Mouse (Mus musculus) lung, postnatal 0 days (tissue): ENCODE data around the gene Ptgir. TPM values are rescaled to one million over a fixed set of nuclear protein-coding genes. Genes with fewer than 3 reads are reported as not detected.

Source experiments
- ATAC-seq: fragments of 200-750 bp; cut with Nextera tagmentation; 2 replicates; pipeline ENCODE4 v1.8.0; 2017; ENCODE audit warnings: moderate library complexity
- DNase-seq: peaks from one replicate; pipeline ENCODE4 v3.0.0-alpha.2; 2016; ENCODE audit warnings: low spot score
- H3K27ac ChIP-seq: fragments of 300-500 bp; sonication (generic); 2 replicates; pipeline ENCODE4 v1.5.1; 2014; ENCODE audit warnings: antibody characterized with exemption, mild to moderate bottlenecking, low read length, mixed read lengths
- H3K27me3 ChIP-seq: fragments of 300-500 bp; sonication (generic); replicated peaks from 2 replicates; pipeline ENCODE4 v1.6.1; 2014; ENCODE audit warnings: low read length, mixed read lengths; ENCODE audit not compliant: insufficient read depth
- H3K36me3 ChIP-seq: fragments of 300-500 bp; sonication (generic); 2 replicates; pipeline ENCODE4 v1.6.1; 2014; ENCODE audit warnings: low read length, mixed read lengths; ENCODE audit not compliant: insufficient read depth
- H3K4me1 ChIP-seq: fragments of 300-500 bp; sonication (generic); 2 replicates; pipeline ENCODE4 v1.6.1; 2014; ENCODE audit warnings: antibody characterized with exemption, low read depth, low read length, mixed read lengths; ENCODE audit not compliant: insufficient read depth
- H3K4me2 ChIP-seq: fragments of 300-500 bp; sonication (generic); replicated peaks from 2 replicates; pipeline ENCODE4 v1.6.1; 2014; ENCODE audit warnings: low read depth, mild to moderate bottlenecking, low read length, moderate library complexity, mixed read lengths
- H3K4me3 ChIP-seq: fragments of 300-500 bp; sonication (generic); 2 replicates; pipeline ENCODE4 v1.5.1; 2014; ENCODE audit warnings: low read depth, low read length
- H3K9ac ChIP-seq: fragments of 300-500 bp; sonication (generic); replicated peaks from 2 replicates; pipeline ENCODE4 v1.6.1; 2014; ENCODE audit warnings: low read depth, mild to moderate bottlenecking
- H3K9me3 ChIP-seq: fragments of 300-500 bp; sonication (generic); 2 replicates; pipeline ENCODE4 v1.6.1; 2016; ENCODE audit warnings: low read length, mixed read lengths
- CTCF ChIP-seq: IDR thresholded peaks from 2 replicates; pipeline ENCODE4 v1.5.1; 2016; ENCODE audit warnings: antibody characterized with exemption, mild to moderate bottlenecking
- EP300 ChIP-seq: IDR thresholded peaks from 2 replicates; pipeline ENCODE4 v1.6.1; 2016; ENCODE audit warnings: antibody characterized with exemption, mild to moderate bottlenecking, control low read depth
- WGBS: fragments of 180-500 bp; shearing (Covaris S2); extraction: QIAGEN DNeasy Blood & Tissue Kit; methylation state at CpG from one replicate; pipeline ENCODE4 v1.1.7; 2014; 5-methylcytosine and 5-hydroxymethylcytosine counted together
- polyA plus RNA-seq: library from polyadenylated mRNA; unstranded; fragments of >200 nt; fragmentation: Nextera tagmentation; extraction: Ambion mirVana; gene quantifications from 2 replicates; pipeline ENCODE4 v1.2.1, GENCODE M21; 2015

The Ptgir gene
- polyA plus RNA-seq, 1 experiment from 2014 or later: 2.0 TPM

GRCm38 (mm10) chr7:16959539-16960187 lies 53.4 kb downstream of the Ptgir start, which contains the start of gene Pnmal1:
TSS of gene Pnmal1 (plus strand) at chr7:16959679.
- 24% methylated on average over 17 of the region's 17 CpGs for WGBS
- Histone ChIP-seq H3K27me3 (no peaks in the 10 kb centered on the region), H3K4me1 (no peaks in the 10 kb centered on the region), H3K36me3 (no peaks in the 10 kb centered on the region), H3K9ac (no peak within 1 kb of the TSS), H3K4me3 (no peak within 1 kb of the TSS), H3K4me2 (no peak within 1 kb of the TSS), H3K27ac (no peak within 1 kb of the TSS), H3K9me3 (no peaks in the 10 kb centered on the region)
- DNase-seq: peak; percentile 34
- TF ChIP-seq CTCF (no peak), EP300 (no peak)
- ATAC-seq: no peak; the same call in 1 of the 2 replicates

Other genes starting within 250 kb of the Ptgir start
- gene Ceacam15, start 230.8 kb upstream of the Ptgir start, polyA plus RNA-seq: not detected in 2 replicates
- gene Ceacam9, start 184.6 kb upstream of the Ptgir start, polyA plus RNA-seq: not detected in 2 replicates
- 240 and 261 TPM in 2 replicates for gene Ap2s1, start 168.1 kb upstream of the Ptgir start, polyA plus RNA-seq
- 176 and 178 TPM in 2 replicates for gene Slc1a5, start 125.2 kb upstream of the Ptgir start, polyA plus RNA-seq
- 57.7 and 60.7 TPM in 2 replicates for gene Strn4, start 90.6 kb upstream of the Ptgir start, polyA plus RNA-seq
- 22.3 and 23.5 TPM in 2 replicates for gene Fkrp, start 89.8 kb upstream of the Ptgir start, polyA plus RNA-seq
- gene Prkd2, start 63.6 kb upstream of the Ptgir start, polyA plus RNA-seq: 26.1 and 29.0 TPM in 2 replicates
- gene Dact3, start 31.2 kb upstream of the Ptgir start, polyA plus RNA-seq: 4.2 and 4.3 TPM in 2 replicates
- 5.2 and 6.6 TPM in 2 replicates for gene Gng8, start 14.7 kb upstream of the Ptgir start, polyA plus RNA-seq
- gene Calm3, start 17.6 kb downstream of the Ptgir start, polyA plus RNA-seq: 61.7 and 63.6 TPM in 2 replicates
- gene Pnmal2, start 38.2 kb downstream of the Ptgir start, polyA plus RNA-seq: 1.9 and 2.0 TPM in 2 replicates
- gene Pnmal1, start 53.2 kb downstream of the Ptgir start, polyA plus RNA-seq: 0.04 TPM in 1 of 2 replicates, not detected in the other
- gene Gm42372, start 76.6 kb downstream of the Ptgir start, polyA plus RNA-seq: 0.02 and 0.04 TPM in 2 replicates
- gene Ccdc8, start 86.2 kb downstream of the Ptgir start, polyA plus RNA-seq: 7.8 and 8.0 TPM in 2 replicates
- gene Ppp5c, start 121.4 kb downstream of the Ptgir start, polyA plus RNA-seq: 65.1 and 71.8 TPM in 2 replicates
- 5.3 and 8.2 TPM in 2 replicates for gene Hif3a, start 155.9 kb downstream of the Ptgir start, polyA plus RNA-seq
- gene Psg16, start 167.6 kb downstream of the Ptgir start, polyA plus RNA-seq: 0.18 and 0.21 TPM in 2 replicates
- gene Ceacam3, start 243.8 kb downstream of the Ptgir start, polyA plus RNA-seq: not detected in 2 replicates